Mouse (Mus musculus) forebrain, embryonic 12.5 days (tissue): ENCODE measurements at regions not wholly inside any gene's neighbourhood (a gene's known extent, or its start where the extent isn't known, plus 50 kb on each side); places are given as distances from the start of the nearest gene placed in this dataset.

Source experiments
- ATAC-seq: fragments of 200-750 bp; cut with Nextera tagmentation; 2 replicates; pipeline ENCODE4 v1.8.0; 2017; ENCODE audit warnings: moderate TSS enrichment; ENCODE audit not compliant: low FRiP score
- H3K27ac ChIP-seq: fragments of 300-500 bp; sonication (generic); 2 replicates; pipeline ENCODE4 v1.5.1; 2016; ENCODE audit warnings: mild to moderate bottlenecking
- H3K27me3 ChIP-seq: fragments of 300-500 bp; sonication (generic); 2 replicates; pipeline ENCODE4 v1.6.1; 2016; ENCODE audit warnings: mild to moderate bottlenecking
- H3K36me3 ChIP-seq: fragments of 300-500 bp; sonication (generic); replicated peaks from 2 replicates; pipeline ENCODE4 v1.6.1; 2016; ENCODE audit warnings: mild to moderate bottlenecking
- H3K4me1 ChIP-seq: fragments of 300-500 bp; sonication (generic); 2 replicates; pipeline ENCODE4 v1.6.1; 2016
- H3K4me2 ChIP-seq: fragments of 300-500 bp; sonication (generic); 2 replicates; pipeline ENCODE4 v1.6.1; 2016; ENCODE audit warnings: mild to moderate bottlenecking, moderate library complexity
- H3K4me3 ChIP-seq: fragments of 300-500 bp; sonication (generic); replicated peaks from 2 replicates; pipeline ENCODE4 v1.5.1; 2016; ENCODE audit warnings: mild to moderate bottlenecking
- H3K9ac ChIP-seq: fragments of 300-500 bp; sonication (generic); 2 replicates; pipeline ENCODE4 v1.6.1; 2016; ENCODE audit warnings: mild to moderate bottlenecking
- H3K9me3 ChIP-seq: fragments of 300-500 bp; sonication (generic); 2 replicates; pipeline ENCODE4 v1.6.1; 2016
- WGBS: fragments of 180-500 bp; shearing (Covaris S2); methylation state at CpG from one replicate; pipeline ENCODE4 v1.1.7; 2016; 5-methylcytosine and 5-hydroxymethylcytosine counted together

DNA sequence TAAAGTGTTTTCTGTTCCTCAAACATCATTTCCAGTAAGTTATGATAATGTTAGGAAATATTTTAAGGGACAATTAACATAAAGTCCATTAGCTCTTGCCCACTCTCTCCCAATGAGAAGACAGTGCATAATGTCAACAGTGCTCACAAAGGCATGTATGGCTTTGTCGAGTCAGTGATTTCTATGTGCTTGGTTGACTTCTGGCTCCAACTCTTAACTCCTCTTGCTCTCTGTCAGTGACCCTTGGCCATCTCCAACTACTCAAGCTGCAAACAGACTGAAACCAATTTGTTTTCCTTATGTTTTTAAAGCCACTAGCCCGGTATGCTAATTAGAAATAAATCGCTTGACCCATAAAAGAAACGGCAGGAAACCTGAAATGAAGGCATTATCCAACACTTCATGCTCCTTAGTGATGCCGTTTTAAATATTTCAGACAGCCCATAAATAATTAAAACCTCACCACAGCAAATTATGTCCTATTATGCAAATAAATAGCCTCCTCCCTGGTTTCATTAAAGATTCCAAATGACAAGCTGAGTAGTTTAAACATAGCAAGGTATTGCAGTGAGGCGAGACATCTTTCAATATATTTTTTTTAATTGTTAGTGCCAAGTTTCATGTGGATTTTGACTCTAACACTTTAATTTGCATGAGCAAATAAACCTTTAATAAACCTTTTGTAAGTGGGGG lies 1864.6 kb upstream of the Tenm3 start:
- WGBS: 30% methylated on average over 6 of the region's 6 CpGs
- Histone ChIP-seq H3K4me3 (no peak overlapping the region), H3K36me3 (no peaks in the 10 kb centered on the region), H3K27ac (no peak overlapping the region), H3K9me3 (no peaks in the 10 kb centered on the region), H3K4me2 (no peak overlapping the region), H3K27me3 (no peaks in the 10 kb centered on the region), H3K9ac (no peak overlapping the region), H3K4me1 (no peaks in the 10 kb centered on the region)
- peak; percentile 60 for ATAC-seq

DNA sequence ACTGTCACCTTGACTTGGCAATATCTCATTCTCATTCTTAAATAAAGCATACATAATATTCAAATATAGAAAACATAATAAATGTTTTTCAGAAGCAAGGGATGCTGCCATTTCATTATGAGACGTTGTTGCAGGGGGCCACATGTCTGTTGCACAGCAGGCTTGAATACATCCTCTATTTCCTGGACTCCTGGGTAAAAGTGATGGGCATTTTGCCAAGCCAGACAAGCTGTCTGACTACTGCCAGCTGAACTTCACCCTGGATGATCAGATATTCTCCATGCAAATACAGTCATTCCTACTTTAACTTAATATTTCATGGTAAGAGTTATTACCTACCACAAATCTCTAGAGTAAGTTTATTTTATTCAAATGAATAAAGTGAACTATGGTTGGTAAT lies 1860.5 kb upstream of the Tenm3 start:
- Histone ChIP-seq H3K27me3 (no peaks in the 10 kb centered on the region), H3K9ac (no peak overlapping the region), H3K36me3 (no peaks in the 10 kb centered on the region), H3K9me3 (no peaks in the 10 kb centered on the region), H3K4me3 (no peak overlapping the region), H3K27ac (no peak overlapping the region), H3K4me1 (no peaks in the 10 kb centered on the region), H3K4me2 (no peak overlapping the region)
- 53% methylated on average over 1 of the region's 1 CpGs for WGBS
- no peak for ATAC-seq

DNA sequence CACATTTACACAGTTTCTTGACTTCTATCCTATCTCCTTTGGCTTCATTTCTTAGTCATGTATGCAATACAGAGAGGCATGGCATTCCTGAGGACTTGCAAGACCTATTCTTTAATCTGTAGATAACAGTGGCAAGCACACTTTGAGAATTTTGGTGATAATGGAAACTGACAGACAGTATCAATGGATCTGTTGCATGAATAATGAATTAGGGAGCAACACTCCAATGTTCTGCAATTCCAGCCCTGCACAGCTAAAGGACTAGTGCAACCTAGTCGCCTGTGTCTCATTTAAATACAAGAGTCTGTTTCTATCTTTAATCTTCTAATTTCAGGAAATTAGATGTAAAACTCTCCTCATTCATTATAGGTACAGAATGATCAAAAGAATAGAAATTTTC lies 1845.3 kb upstream of the Tenm3 start:
- ATAC-seq: no peak
- Histone ChIP-seq H3K27me3 (no peaks in the 10 kb centered on the region), H3K4me3 (no peak overlapping the region), H3K4me1 (0 out of 2 replicates have a peak, but pooled peaks cover 3% of the 10 kb centered on the region), H3K9ac (no peak overlapping the region), H3K4me2 (no peak overlapping the region), H3K27ac (no peak overlapping the region), H3K9me3 (no peaks in the 10 kb centered on the region), H3K36me3 (no peaks in the 10 kb centered on the region)
- 43% methylated on average over 1 of the region's 1 CpGs for WGBS

DNA sequence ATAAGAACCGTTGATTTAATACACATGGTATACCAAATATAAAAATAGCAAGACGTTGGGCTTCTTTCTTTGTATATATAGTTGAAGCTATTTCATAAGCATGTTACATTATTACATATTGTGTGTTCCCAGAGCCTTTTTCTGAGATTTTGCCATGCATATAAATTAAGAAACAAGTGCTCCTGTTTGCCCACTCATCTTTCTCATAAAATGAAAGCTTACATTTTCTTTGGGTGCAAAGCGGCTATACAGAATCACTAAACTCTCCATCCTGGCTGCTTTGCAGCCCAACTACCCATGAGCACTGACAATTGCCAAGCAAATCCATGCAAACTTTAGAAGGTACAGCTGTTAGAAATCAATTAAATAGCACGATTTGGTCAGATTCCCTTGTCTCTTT lies 1821.6 kb upstream of the Tenm3 start:
- ATAC-seq: no peak

More for the DNA sequence above, 1821.6 kb upstream of the Tenm3 start:
- H3K9me3 ChIP-seq: no peaks in the 10 kb centered on the region
- no peaks in the 10 kb centered on the region for H3K4me1 ChIP-seq
- no peak overlapping the region for H3K27ac ChIP-seq
- H3K9ac ChIP-seq: no peak overlapping the region
- H3K4me2 ChIP-seq: no peak overlapping the region
- 79% methylated on average over 4 of the region's 4 CpGs for WGBS
- no peaks in the 10 kb centered on the region for H3K27me3 ChIP-seq
- no peaks in the 10 kb centered on the region for H3K36me3 ChIP-seq
- H3K4me3 ChIP-seq: no peak overlapping the region
